Mouse (Mus musculus): ENCODE results near the gene Tmprss5.

The Tmprss5 gene

DNA sequence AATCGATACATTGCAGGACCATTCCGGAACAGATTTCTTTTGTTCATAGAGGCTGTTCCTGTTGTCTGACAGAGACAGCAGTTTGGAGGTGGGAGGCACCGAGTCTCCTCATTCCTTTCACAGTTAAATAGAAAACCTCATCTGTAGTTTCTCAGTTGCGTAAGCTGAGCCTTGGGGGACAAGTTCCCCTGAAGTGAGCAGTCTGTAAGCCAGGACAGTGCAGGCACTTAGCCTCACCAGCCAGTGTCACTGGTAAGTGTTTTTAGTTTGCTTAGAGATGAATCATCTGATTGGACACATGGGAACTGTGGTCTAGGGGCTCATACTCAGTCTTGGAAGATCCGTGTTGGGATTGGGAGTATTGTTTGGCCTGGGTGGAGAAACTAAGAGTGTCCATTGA lies at the start of gene Tmprss5:
TSS of gene Tmprss5 (plus strand) at position 154 of the 400 bp plus-strand sequence.
- no peak for DNase-seq (ENCODE audit: low spot score)

DNA sequence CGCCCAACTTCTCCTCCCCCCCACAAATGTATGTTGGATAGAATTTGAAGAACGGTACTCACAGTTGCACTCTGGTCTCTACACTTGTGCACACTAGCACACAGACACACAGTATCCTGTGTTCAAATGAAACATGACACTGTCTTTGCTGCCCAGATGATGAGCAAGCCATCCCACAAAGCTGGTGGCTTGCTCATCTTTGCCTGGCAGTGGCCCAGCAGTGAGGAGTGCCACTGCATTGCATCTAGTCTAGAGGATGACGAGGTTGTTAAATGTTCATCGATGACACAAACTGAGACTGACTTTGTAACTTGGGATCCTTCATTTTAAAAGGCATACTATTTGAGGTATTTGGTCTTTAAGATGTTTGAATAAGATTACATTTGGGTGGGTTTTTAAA lies 46.3 kb upstream of the Tmprss5 start:
- DNase-seq (ENCODE audit: low spot score) = no peak

DNA sequence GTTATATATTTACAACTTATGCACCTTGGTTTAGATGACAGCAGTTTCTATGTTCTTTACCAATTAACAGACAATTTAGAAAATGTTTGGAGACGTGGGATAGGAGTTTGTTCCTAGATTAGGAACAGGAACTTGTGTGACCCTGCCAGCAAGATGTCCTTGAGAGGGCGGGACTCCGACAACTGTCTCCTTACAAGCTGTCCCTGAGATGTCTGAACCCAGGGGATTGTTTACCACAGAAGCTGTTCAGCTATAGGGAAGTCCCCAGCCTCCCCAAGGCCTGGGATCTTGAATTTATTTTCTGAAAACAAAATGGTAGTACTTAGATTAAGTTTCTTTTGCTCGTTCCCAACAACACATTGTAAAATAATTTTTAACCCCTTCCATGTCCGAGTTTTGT lies 30.2 kb upstream of the Tmprss5 start:
- no peak for DNase-seq (ENCODE audit: low spot score)

DNA sequence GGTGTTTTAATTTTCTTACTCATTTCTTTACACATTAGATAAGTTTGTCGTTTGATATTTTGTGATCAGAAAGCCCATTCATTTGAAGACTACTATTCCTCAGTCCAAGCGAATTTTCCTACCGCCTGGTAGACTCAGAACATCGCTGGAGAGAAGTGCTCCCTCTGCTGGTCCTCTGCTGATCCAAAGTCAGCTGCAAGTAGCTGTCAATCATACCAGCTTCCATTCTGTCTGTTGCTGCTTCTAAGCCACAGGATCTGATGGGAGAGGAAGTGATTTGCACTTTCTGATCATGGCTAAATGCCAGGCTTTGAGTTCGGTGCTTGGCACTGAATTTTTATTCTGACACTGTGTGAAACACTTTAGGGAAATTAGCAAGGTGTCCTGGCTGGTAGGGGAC lies 29.7 kb upstream of the Tmprss5 start:
- peak; percentile 27 for DNase-seq (ENCODE audit: low spot score)

DNA sequence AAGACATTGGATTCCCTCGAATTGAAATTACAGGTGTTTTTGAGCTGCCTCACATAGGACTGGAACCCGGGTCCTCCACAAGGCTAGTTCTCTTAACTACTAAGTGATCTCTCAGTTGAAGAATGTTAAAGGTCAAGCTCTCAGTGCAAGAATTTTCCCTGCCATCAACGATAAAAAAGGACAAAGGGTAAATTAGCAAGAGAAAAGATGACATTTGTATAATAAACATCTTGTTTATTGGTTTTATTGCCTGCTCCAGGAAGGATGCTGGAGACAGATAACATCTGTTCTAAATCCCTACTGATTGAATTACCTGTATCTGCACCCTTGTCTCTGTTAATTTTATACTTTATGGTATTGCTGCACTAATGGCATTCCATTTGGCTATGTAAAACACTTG lies 27.0 kb upstream of the Tmprss5 start:
- DNase-seq (ENCODE audit: low spot score) = no peak

DNA sequence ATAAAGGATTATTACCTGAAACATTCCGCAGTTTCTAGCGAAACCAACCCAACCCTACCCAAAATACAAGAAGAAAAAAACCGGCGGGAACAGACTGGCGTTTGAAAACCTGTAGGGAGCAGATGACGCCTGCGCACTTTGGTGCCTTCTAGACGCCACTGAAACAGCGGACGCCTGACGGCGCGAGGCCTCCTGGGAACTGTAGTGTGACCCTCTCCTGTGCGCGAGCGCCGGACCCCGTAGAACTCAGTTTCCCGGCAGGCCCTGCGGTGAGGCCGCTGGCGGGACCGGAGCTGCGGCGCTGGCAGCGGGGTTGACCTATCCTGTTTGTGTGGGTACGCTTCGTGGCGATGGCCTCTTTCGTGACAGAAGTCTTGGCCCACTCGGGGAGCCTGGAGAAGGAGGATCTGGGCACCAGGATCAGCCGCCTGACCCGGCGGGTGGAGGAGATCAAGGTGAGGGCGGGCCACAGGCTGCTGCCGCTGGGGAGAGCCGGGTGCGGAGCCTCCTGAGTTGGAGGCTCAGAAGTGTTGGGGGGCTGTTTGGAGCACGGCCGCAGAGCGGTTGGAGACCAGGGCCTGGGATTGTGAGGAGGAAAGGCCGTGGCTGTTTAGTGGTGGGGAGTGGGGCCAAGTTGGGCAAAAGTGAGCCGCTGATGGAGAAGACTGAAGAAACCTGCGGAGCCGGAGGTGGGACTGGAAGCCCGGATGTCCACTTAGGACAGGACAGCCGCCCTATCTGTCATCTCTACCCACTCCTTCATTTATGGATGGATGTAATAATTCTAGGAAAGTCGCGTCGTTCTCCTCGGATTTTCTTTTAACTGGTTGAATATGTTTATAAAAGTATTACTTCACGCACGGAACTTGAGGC lies 25.5 kb upstream of the Tmprss5 start, which contains the start of gene Zw10:
TSS of gene Zw10 (plus strand) at position 281 of the 873 bp plus-strand sequence.
- DNase-seq (ENCODE audit: low spot score) = peak; percentile 83

DNA sequence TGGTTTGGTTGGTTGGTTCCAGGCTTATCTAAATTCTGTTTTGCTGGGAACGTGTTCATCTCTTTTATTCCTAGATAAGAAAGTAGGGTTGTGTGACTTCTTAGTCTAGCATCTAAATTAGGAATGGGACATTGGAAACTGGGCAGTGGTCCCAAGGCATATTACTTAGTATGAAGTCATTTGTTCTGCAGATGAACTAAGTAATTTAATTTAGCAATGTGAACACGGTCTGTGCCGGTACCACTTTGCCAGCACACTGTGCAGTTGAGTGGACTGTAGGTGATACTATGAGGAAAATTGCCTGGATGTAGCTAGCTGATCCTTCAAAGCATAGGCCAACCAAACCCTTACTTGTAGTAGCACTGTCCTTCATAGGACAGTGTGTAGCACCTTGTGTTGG lies 4.2 kb upstream of the Tmprss5 start:
- DNase-seq (ENCODE audit: low spot score) = no peak

DNA sequence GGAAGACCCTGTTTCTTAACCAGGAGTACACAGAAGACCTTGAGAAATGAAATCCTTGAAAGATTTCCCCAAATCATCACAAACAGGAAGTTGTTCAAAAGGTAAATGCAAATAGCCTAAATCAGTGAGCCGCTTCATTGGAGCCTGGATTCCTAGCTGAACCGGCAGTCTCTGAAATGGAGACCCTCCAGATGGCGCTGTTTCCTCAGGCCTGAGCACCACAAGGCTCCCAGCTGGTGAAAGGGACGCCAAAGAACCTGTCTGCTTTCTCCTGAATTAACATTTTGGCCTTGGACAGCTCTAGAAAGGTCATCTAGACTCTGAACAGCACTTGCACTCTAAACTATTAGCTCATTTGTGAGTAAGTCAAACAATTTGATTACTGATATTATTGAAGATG lies 501 bp downstream of the Tmprss5 start:
- DNase-seq (ENCODE audit: low spot score) = peak; percentile 73

DNA sequence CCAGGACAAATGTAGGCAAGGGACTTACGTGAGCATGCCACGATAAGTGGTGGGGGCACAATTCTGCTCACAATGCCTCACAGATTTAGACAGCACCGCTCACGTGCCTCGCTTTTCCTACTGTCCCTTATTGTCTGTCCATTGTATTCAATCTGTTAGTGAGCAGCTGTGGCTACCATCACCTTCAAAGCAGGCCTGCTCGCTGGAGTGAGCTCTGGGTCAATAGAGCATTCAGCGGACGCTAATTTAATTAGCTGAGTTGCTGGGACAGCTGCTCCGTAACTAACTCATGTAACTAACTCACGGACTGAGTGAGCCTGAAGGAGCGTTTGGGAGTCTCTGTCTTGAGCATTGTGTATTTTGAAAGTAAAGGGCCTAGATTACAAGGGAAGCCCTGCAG lies 6.3 kb downstream of the Tmprss5 start:
- DNase-seq (ENCODE audit: low spot score) = no peak

DNA sequence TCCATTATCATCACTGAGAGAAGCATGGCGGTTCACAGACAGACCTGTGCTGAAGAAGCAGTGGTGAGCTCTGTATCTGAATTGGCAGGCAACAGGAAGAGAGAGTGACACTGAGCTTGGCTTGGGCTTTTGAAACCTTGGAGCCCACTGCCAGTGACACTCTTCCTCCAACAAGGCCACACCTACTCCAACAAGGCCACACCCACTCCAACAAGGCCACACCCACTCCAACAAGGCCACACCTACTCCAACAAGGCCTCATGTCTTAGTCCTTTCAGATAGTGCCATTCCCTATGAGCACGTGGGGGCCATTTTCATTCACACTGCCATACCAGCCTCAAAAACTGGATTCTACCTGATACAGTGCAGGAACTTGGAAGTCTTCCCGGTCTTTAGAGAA lies 17.8 kb downstream of the Tmprss5 start:
- no peak for DNase-seq (ENCODE audit: low spot score)

DNA sequence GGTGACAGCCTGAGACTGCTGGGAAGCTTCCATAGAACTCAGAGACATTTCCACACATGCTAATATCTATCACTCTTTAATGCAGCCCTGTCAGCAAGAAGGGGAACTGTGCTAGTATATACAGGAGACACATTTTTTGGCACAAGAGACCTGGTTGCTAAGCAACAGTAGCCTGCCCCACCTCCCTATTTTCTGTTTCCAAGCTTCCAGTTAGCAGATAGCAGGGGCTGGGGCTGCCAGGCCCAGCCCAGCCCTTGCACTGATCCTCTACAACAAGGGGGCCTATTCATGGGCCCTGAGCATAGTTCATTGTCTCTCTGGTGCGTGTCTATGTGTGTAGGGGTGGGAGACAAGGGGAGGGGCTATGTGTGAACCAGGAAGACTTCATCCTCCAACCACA lies 21.3 kb downstream of the Tmprss5 start:
- DNase-seq (ENCODE audit: low spot score) = no peak

DNA sequence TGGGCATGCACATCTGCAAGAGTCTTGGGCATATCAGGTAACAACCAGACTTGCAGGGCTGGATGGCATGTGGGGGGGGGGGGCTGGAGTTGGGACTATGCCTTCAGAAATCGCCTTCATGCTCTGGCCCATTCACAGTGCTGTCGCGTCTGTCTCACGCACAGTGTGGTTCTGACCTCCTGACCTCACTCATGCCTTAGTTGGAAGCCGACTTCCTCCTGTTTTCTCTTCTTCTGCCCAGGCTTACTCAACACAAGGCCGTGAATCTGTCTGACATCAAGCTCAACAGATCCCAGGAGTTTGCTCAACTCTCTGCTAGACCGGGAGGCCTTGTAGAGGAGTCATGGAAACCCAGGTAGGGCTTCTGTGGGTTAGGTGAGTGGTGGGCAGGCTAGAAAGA lies 28.0 kb downstream of the Tmprss5 start:
- DNase-seq (ENCODE audit: low spot score) = no peak

DNA sequence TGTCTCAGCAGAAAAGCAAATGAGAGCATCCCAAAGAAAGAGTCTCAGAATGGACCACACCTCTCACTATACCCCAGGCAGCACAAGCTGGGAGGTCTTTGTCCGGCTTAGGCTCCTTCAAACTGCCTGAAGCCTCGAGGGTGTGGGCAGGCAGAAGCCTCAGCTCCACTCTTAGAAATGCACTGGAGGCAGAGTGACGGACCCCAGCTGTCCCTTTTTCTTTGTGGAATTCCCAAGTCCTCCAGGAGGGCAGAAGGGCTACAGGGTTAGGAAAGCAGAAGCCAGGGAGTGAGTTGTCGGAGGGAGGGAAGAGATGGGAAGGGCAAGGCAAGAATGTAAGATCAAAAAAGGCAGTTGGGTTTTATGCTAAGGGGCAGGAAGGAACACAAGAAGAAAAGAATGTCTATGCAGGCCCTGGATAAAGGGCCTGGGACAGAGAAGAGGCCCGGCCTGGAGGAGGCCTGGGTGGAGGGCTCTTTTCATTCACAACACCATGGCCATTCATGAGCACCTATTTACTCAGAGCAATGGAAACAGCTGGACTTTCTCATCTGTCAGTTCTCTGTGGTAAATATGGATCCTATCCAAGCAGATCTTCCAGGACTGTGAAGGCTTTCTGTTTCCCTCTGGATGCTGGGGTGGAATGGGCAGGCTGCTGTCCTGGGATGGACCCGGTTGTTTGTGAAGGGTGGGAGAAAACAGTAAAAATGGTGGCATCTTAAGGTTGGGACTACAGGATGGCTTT lies 29.6 kb downstream of the Tmprss5 start:
- no peak for DNase-seq (ENCODE audit: low spot score)

DNA sequence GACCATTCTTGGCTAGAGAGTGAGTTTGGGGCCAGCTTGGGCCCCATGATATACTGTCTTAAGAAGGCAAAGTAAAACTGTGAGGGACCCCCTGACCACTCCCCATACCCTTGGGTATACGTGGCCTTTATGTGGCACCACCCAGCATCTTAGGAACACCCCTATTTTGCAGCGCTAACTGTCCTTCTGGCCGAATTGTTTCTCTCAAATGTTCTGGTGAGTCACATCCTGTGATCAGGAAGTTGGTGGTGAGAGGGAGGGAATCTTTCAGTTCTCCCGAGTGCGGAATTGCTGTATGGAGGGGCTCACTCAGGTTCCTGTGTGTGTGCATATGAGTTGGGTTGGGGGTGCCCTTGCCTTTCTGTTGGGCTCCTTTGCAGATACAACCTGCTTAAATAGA lies 30.2 kb downstream of the Tmprss5 start:
- no peak for DNase-seq (ENCODE audit: low spot score)

DNA sequence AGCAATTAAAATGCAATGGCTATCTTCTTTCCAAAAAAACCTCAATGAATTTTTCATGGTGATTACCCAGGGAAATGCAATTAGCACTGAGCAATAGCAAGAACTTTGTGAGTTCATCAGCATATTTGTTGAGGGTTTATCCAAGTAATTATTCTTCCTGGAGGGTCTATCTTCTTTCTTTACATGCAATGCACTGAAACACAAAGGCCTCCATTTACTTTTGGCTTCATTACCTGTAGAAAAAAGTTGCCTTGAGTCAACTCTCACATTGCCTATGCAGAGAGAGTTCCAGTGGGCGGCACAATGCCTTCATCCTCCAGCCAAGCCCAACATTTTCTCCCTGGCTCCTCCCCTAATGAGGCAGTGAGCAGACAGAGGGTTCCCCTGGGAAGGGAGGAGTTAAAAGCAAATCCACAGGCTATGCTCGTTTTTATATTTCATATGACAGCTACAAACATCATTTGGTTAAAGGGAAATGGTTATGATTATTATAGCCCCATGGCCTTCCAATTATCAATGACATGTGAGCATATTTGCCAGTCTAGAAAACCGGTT lies 37.3 kb downstream of the Tmprss5 start:
- DNase-seq (ENCODE audit: low spot score) = no peak

DNA sequence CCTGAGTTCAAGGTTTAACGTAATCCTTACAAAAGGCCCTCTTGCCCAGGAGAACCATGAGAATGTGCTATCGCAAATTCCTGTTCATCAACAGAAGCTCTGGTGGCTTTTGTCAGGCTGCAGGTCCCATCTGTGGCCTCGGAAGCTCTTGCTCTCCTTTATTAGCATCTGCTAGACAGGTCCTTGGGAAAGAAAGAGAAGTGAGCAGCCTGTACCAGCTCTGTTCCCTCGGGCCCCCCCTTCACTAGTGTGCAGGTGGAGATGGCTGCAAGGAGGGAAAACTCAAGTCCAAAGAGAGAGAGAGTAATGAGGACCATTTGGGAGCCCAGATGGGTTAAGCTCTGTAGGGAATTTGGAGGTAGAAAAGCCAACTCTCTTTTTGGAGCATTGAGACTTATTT lies 38.7 kb downstream of the Tmprss5 start:
- DNase-seq (ENCODE audit: low spot score) = no peak

DNA sequence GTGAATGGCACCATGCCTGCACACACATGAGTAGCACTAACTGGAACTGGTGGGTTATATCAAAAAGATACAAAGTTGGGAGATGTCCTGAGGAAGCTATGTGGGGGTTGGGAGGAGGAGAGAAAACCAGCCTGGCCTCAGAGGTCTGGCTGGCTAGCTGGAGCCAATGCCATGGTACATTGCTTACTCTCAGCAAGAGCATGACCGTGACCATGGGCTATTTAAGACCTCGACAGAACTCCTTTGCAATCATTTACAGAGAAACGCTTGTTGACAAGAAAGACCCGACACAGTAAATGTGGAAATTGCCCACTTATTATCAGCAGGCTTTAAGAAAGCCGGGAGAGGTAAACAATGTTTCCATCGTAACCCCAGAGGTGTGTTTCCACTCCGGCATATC lies 44.6 kb downstream of the Tmprss5 start:
- DNase-seq (ENCODE audit: low spot score) = no peak

DNA sequence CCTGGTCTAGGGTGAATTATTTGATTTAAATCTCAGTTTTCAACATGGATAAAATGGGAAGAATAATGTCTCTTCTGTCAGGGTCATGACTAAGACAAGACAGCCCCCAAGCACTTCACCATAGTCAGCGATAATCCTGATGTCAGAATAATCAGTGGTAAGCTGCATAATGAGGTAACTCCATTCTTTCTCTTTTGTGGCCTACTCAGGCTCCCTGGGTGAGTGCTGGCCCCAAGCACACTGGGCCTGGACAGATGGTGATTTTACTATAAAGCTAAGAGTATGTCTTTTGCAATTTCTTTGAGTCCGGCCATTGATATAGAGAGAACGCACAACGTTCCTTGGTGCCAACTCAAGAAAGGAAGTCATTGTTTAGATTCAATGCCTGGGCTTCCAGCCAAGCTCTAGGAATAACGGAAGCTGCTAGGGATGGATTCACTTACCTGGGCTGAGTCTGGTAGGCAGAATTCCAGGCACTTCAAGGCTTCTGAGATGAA lies 49.5 kb downstream of the Tmprss5 start:
- DNase-seq (ENCODE audit: low spot score) = no peak

DNA sequence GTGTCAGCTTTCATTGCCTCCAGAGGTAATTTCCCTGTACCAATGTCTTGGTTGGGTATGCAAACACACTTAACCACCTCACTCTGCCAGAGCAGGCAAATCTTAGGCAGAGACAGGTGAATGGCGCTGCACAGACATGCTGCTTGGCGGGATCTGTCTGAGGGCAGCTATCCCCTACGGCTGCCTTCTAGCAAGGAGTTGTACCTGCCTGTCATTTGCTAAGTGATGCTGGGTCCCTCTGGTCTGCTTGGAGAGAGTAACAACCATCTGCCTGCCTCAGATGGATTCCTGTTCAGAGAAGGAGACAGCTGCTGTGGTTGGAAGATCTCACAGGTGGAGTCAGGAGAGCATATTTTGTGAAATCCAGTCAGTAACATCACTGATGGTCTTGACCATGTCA lies 62.8 kb downstream of the Tmprss5 start:
- no peak for DNase-seq (ENCODE audit: low spot score)

DNA sequence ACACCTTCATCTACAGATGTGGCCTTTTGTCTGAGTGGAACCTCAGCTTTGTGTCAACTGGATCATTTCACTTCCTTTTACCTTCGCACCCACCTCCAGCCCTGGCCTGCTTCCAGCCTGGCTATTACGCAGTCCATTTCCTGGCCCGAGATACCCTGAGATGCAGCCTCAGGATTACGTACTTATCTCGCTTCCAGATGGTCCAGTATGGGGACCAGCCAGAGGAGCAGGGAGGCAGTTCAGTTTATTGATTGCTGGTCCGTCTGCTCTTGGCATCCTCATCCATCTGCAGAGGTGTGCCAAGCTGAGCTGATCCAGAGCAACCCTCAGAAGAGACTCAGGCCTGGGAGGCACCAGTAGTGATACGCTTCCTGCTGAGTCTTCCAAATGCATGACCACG lies 64.7 kb downstream of the Tmprss5 start:
- DNase-seq (ENCODE audit: low spot score) = no peak

DNA sequence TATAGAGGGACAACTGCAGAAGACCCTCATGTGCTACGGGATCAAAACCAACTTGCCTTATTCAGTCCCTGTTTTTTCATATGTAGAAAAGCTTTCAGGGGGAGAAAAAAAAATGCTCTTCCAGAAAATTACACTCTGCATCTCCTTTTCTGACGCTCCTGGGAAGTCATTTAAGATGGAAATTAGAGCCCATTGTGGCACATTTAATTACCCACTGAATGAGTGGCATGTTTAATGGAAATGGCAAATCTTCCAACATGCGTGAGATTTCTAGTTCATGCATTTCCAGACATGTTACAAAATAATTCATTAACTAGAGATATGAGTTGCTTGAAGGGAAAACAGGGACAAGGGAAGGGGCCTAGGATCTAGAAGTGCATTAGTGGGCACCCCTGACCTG lies 66.0 kb downstream of the Tmprss5 start:
- DNase-seq (ENCODE audit: low spot score) = no peak
